Mouse (Mus musculus) C2C12 (cell line): ENCODE results near the gene Bri3bp.

ENCODE experiments used
- CTCF ChIP-seq: IDR thresholded peaks from one replicate; pipeline ENCODE4 v1.5.1; 2011; ENCODE audit not compliant: control insufficient read depth, insufficient read depth, insufficient read length
- USF1 ChIP-seq: IDR thresholded peaks from one replicate; pipeline ENCODE4 v1.6.1; 2011; ENCODE audit warnings: low read depth, mild to moderate bottlenecking, control low read depth, moderate library complexity

DNA sequence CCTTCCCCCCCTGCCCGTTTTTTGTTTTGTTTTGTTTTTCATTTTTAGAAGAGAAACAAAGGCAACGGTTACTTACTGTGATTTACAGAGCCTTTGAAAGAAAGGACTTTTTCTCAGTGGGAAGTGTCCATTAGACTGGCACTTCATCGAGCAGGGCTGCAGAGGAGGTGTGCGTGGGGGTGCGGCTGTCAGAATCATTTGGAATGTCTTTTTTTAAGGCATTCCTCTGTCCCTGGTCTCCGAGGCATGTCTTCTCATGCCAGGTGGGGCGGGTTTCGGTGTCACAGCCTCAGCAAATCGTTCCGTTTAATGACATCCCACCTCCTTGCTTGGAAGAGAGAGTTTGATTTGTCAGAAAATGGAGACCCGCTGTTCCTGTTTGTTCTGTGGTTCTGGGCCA lies 63.3 kb downstream of the Bri3bp start:
- TF ChIP-seq CTCF (no peak), USF1 (no peak)
